Comparison of ENCODE assay signal across 24 mouse cellular contexts in genomic region chr6:9999457-9999856, GRCm38 (mm10).
"Had no signal": no experiment of that assay in that cellular context is flagged by ENCODE, and none has a peak within 500 bp of the region (broad histone marks: within the 10 kb centered on the region; RNA-seq: fewer than 3 reads in every experiment).

No protein-coding gene starts in this region.

- H3K4me1 ChIP-seq: heart, embryonic 10.5 days; heart, embryonic 12.5 days; hindbrain, embryonic 10.5 days; hindbrain, embryonic 15.5 days; intestine, embryonic 15.5 days; limb, embryonic 10.5 days; limb, embryonic 12.5 days had no signal

- H3K36me3 ChIP-seq: heart, embryonic 10.5 days; heart, embryonic 12.5 days; hindbrain, embryonic 10.5 days; hindbrain, embryonic 15.5 days; intestine, embryonic 15.5 days; limb, embryonic 10.5 days; limb, embryonic 12.5 days had no signal

- H3K4me3 ChIP-seq: gastrocnemius, adult 2 months; heart, adult 2 months; heart, embryonic 10.5 days; heart, embryonic 12.5 days; hindbrain, embryonic 10.5 days; hindbrain, embryonic 15.5 days; intestine, embryonic 15.5 days; layer of hippocampus, adult 2 months; left cerebral cortex, adult 2 months; limb, embryonic 10.5 days; limb, embryonic 12.5 days had no signal

- H3K27ac ChIP-seq: gastrocnemius, adult 2 months; heart, adult 2 months; heart, embryonic 10.5 days; hindbrain, embryonic 10.5 days; hindbrain, embryonic 15.5 days; intestine, embryonic 15.5 days; layer of hippocampus, adult 2 months; left cerebral cortex, adult 2 months; limb, embryonic 10.5 days; limb, embryonic 12.5 days had no signal

- H3K9ac ChIP-seq: heart, embryonic 12.5 days; hindbrain, embryonic 15.5 days; intestine, embryonic 15.5 days; limb, embryonic 12.5 days had no signal

- H3K9me3 ChIP-seq: heart, embryonic 12.5 days; hindbrain, embryonic 10.5 days; hindbrain, embryonic 15.5 days; intestine, embryonic 15.5 days; limb, embryonic 10.5 days; limb, embryonic 12.5 days had no signal

- H3K27me3 ChIP-seq: heart, embryonic 12.5 days; hindbrain, embryonic 15.5 days; intestine, embryonic 15.5 days; limb, embryonic 12.5 days had no signal

- H3K4me2 ChIP-seq: heart, embryonic 12.5 days; hindbrain, embryonic 15.5 days; intestine, embryonic 15.5 days; limb, embryonic 12.5 days; liver, embryonic 11.5 days had no signal

- DNase-seq: gastrocnemius, adult 2 months; gastrocnemius, postnatal 10 days; gastrocnemius, postnatal 25 days; heart, adult 2 months; heart, postnatal 10 days; heart, postnatal 4 days; kidney, adult 18-20 months; kidney, adult 8-10 months; kidney, postnatal 10 days; kidney, postnatal 25 days; kidney, postnatal 4 days; liver had no signal

- ATAC-seq: inflammation-experienced regulatory T-cells, adult 6 months; intestine, embryonic 15.5 days; intestine, postnatal 0 days had no signal
